Mouse (Mus musculus): ENCODE data around the gene Urgcp.

- TF ChIP-seq CTCF (IDR thresholded peaks at IDR 0.05; ENCODE audit: low read depth), result no peak
- no peak for TF ChIP-seq EP300 (IDR thresholded peaks at IDR 0.05; ENCODE audit: low read depth)
These were observed 35.2 kb upstream of the Urgcp start for GRCm38 (mm10) chr11:5797371-5797770.
